Mouse (Mus musculus) brain, embryonic 14.5 days (tissue): ENCODE results near the gene Sall2. TPM values are rescaled to one million over a fixed set of nuclear protein-coding genes. Genes with fewer than 3 reads are reported as not detected.

Experiments
- DNase-seq: peaks from one replicate; pipeline ENCODE4 v3.0.0-alpha.2; 2011; ENCODE audit warnings: low read depth
- CTCF ChIP-seq: fragments of 200-500 bp; IDR thresholded peaks from 2 replicates; pipeline ENCODE4 v1.5.1; 2012; ENCODE audit warnings: inconsistent platforms, mild to moderate bottlenecking, moderate library complexity, borderline replicate concordance; ENCODE audit not compliant: insufficient read depth, insufficient read length; ENCODE audit errors: extremely low read depth
- POLR2A ChIP-seq: fragments of 200-500 bp; IDR thresholded peaks from 2 replicates; pipeline ENCODE4 v1.6.1; 2012; ENCODE audit warnings: mild to moderate bottlenecking, inconsistent platforms, borderline replicate concordance; ENCODE audit not compliant: poor library complexity, insufficient read depth, insufficient read length, severe bottlenecking; ENCODE audit errors: extremely low read depth
- polyA plus RNA-seq: library from polyadenylated mRNA; depleted of rRNA; stranded (reverse); fragments of >200 nt; gene quantifications from 2 replicates; pipeline ENCODE4 v1.2.3, GENCODE M21; 2012; rRNA removed

The Sall2 gene
- 57.8 and 72.6 TPM in 2 replicates for polyA plus RNA-seq

- TF ChIP-seq POLR2A (no peak), CTCF (no peak)
- DNase-seq = peak; percentile 62
Measured at GRCm38 (mm10) chr14:52327910-52328812, at the start of gene Sall2. TSS of gene Sall2 (minus strand) at chr14:52328762.

DNA sequence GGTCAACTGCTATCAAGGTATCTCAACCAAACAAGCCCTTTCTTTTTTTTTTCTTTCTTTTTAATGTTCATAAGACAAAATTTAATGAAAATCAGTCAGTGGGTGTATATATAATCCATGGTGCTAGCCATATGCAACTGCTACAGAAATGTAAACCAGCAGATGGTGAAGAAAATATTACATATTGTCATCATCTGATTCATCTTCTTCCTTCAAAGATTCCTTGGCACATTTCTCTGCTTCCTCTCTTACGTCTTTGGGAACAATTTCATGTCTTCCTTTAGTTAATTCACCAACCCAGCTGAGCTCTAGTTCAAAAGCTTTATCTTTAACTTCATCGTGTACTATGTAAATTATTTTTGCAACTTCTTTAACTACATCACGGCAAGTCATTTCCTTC is 40.2 kb upstream of the Sall2 start:
- DNase-seq = no peak

DNA sequence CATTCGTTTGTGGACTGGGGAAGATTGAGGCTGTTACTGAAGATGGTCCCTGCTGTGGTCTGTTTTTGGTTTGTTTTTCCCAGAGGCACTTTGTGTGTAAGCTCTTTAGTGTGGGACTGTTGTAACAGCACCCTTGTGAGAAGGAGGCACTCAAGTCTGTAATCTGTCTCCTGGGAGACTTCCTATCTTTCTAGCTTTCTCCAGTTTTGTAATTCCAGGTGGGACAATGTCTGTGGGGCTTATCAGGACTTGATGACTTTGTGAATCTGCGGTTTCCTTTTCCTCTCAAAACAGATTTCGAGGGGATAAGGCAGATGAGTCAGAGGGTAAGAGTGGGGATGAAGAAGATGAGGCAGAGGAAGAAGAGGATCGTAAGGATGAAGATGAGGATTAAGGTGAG is 27.7 kb upstream of the Sall2 start, which contains the start of gene Olfr1513:
Gene Olfr1513 (minus strand): TSS at position 101 of the 400 bp plus-strand sequence.
- TF ChIP-seq POLR2A (no peak), CTCF (no peak)
- no peak for DNase-seq

More for the DNA sequence above, 40.2 kb upstream of the Sall2 start:
- TF ChIP-seq CTCF (no peak), POLR2A (no peak)

GRCm38 (mm10) chr14:52339512-52339852 is 10.9 kb upstream of the Sall2 start:
- TF ChIP-seq CTCF (no peak), POLR2A (no peak)
- DNase-seq = no peak

- peak; percentile 91 for DNase-seq
- TF ChIP-seq CTCF (peak; percentile 81; the same call in 1 of the 2 replicates), POLR2A (no peak)
Measured at GRCm38 (mm10) chr14:52338751-52339511, 10.4 kb upstream of the Sall2 start.

- no peak for DNase-seq
- no peak for TF ChIP-seq CTCF
- TF ChIP-seq POLR2A = no peak
Measured at GRCm38 (mm10) chr14:52332171-52332570, 3.6 kb upstream of the Sall2 start.

DNA sequence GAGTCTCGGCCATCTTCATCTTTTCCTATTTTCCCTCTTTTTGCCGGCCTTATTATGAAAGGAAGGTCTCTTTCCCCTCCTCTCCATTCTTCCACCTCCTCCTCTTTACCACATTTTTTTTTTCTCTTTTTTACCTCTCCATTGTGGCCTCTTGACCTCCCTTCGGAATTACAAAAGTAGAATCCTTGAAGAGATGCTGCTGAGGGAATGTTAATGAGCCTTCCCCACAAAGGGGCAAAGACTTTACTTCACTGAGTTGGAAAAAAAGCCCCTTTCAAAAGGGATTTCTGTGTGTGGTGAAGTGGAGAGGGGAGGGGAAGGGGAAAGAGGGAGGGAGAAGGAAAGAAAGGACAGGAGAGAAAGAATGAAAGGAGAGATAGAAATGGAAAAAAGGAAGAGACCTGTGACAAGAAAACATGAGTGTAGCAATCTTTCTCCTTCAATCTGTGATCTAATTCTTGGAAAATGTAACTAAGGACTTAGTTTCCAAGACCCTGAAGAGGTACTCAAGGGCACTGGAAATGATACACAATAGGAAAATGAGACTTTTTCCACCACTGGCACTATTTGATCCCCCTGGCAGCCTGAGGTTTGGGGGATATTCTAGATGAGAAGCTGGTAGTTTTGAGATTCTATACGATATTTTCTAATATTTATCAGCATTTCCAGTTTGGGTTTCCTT is 2.6 kb upstream of the Sall2 start:
- DNase-seq = peak; percentile 80

DNA sequence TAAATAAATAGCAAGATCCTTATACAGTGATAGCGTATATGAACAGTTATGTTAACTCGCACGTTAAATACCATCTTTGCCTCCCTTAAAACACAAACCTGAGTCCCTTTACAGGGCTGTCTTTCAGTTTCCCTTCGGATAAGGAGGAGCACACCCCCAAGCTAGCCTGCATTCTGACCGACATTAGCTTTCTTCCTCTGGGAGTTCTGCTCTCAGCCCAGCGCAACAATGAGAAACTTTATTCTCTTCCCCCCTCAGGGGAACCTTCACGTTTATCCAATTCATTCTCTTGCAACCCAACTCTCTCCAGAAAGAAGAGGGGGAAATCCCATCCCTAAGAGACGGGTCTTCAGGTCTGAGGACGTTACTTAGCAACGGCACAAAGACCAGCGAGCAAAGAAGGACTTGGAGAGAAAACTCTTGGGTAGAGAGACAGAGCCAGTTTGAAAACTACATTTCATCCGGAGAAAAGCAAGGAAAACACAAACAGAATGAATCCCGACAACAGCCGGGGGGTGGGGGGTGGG is 1.1 kb downstream of the Sall2 start:
- TF ChIP-seq CTCF (no peak), POLR2A (no peak)
- peak; percentile 90 for DNase-seq

More for the DNA sequence above, 2.6 kb upstream of the Sall2 start:
- TF ChIP-seq CTCF = no peak
- no peak for TF ChIP-seq POLR2A

- DNase-seq = peak; percentile 60
- no peak for TF ChIP-seq POLR2A
- peak; percentile 64 for TF ChIP-seq CTCF
Measured at GRCm38 (mm10) chr14:52325890-52326289, 2.7 kb downstream of the Sall2 start.

DNA sequence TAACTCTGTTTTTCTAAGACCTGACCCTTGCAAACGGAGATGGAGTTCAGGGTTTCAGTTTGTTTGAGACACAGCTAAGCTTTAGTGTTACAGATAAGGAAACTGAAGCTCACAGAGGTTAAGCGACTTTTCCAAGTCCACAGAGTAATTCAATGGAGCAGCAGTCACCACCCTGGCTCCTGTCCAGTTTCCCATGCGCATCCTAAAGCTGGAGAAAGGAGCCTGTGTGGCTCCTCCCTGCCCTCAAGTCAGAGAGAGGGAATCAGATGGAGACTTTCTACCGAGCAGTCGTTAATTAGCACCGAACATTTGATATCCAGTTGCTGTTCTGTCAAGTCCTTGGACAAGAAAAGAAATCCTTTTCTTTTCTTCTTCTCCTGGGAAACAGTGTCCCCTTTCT is 9.2 kb downstream of the Sall2 start:
- no peak for DNase-seq
- TF ChIP-seq CTCF = no peak
- no peak for TF ChIP-seq POLR2A

- TF ChIP-seq POLR2A (no peak), CTCF (no peak)
- DNase-seq = peak; percentile 79
Measured at GRCm38 (mm10) chr14:52316441-52317225, 11.9 kb downstream of the Sall2 start.
